Mouse (Mus musculus) stomach, embryonic 14.5 days (tissue): ENCODE measurements around the gene Lsm4. TPM values are rescaled to one million over a fixed set of nuclear protein-coding genes. Genes with fewer than 3 reads are reported as not detected.

ENCODE experiments used
- ATAC-seq: fragments of 200-750 bp; cut with Nextera tagmentation; 2 replicates; pipeline ENCODE4 v1.8.0; 2017; ENCODE audit warnings: low read depth, moderate TSS enrichment; ENCODE audit not compliant: insufficient number of reproducible peaks, insufficient read depth, low FRiP score
- H3K27ac ChIP-seq: fragments of 300-500 bp; sonication (generic); 2 replicates; pipeline ENCODE4 v1.5.1; 2014; ENCODE audit warnings: mild to moderate bottlenecking, low read length, moderate library complexity, mixed read lengths
- H3K27me3 ChIP-seq: fragments of 300-500 bp; sonication (generic); 2 replicates; pipeline ENCODE4 v1.6.1; 2014; ENCODE audit warnings: low read length, control low read depth, mixed read lengths; ENCODE audit not compliant: control insufficient read depth, insufficient read depth
- H3K36me3 ChIP-seq: fragments of 300-500 bp; sonication (generic); 2 replicates; pipeline ENCODE4 v1.6.1; 2014; ENCODE audit warnings: mild to moderate bottlenecking, control low read depth, low read length, moderate library complexity, mixed read lengths; ENCODE audit not compliant: control insufficient read depth, insufficient read depth
- H3K4me1 ChIP-seq: fragments of 300-500 bp; sonication (generic); 2 replicates; pipeline ENCODE4 v1.6.1; 2014; ENCODE audit warnings: low read length, control low read depth, mixed read lengths; ENCODE audit not compliant: control insufficient read depth, insufficient read depth
- H3K4me2 ChIP-seq: fragments of 300-500 bp; sonication (generic); replicated peaks from 2 replicates; pipeline ENCODE4 v1.6.1; 2014; ENCODE audit warnings: low read depth, low read length, control low read depth
- H3K4me3 ChIP-seq: fragments of 300-500 bp; sonication (generic); 2 replicates; pipeline ENCODE4 v1.5.1; 2014; ENCODE audit warnings: low read depth, low read length, control low read depth
- H3K9ac ChIP-seq: fragments of 300-500 bp; sonication (generic); replicated peaks from 2 replicates; pipeline ENCODE4 v1.6.1; 2014; ENCODE audit warnings: low read depth, mild to moderate bottlenecking, control low read depth, low read length, moderate library complexity, mixed read lengths
- H3K9me3 ChIP-seq: fragments of 300-500 bp; sonication (generic); 2 replicates; pipeline ENCODE4 v1.6.1; 2016; ENCODE audit warnings: low read depth, low read length, control low read depth; ENCODE audit not compliant: control insufficient read depth
- WGBS: fragments of 180-500 bp; shearing (Covaris S2); extraction: QIAGEN DNeasy Blood & Tissue Kit; methylation state at CpG from one replicate; pipeline ENCODE4 v1.1.7; 2014; 5-methylcytosine and 5-hydroxymethylcytosine counted together
- polyA plus RNA-seq: library from polyadenylated mRNA; unstranded; fragments of >200 nt; fragmentation: Nextera tagmentation; extraction: Ambion mirVana; gene quantifications from 2 replicates; pipeline ENCODE4 v1.2.1, GENCODE M21; 2014

Gene Lsm4
- polyA plus RNA-seq, 1 experiment from 2014 or later: 244 TPM

DNA sequence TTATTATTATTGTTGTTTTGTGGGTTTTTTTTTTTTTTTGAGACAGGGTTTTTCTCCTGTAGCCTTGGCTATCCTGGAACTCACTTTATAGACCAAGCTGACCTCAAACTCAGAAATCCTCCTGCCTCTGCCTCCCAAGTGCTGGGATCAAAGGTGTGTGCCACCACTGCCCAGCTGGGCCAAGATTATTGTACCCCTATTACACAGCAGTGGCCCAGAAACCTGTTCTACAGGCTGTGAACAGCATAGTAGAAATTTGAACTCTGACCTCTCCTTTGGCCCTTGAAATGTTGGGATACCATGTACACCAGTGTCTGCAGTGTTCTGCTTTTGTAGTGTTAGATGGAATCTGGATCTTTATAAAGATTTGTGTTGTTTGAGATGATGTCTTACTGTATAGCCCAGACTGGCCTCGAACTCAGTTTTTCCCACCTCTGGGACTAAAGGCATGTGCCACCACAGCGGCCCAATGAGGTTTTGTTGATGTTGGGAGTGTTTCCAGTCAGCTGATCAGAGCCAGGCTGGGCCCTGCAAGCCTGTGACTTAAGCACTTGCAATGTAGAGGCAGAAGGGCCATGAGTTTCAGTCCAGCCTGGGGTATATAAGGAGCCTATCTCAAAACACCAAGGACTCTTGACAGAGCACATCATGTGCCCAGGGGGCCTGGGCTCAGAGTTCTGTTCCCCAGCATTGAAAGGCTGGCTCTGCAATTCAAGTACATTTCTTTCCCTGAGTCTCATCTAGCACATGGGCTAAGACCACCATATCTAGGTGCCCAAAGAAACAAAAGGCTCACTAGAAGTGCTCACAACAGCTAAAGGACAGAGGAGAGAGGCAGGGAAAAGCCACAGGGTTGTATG lies 29.2 kb downstream of the Lsm4 start:
- Histone ChIP-seq H3K27ac (no peak overlapping the region), H3K4me1 (peaks cover 25% of the 10 kb centered on the region)
- 83% methylated on average over 2 of the region's 2 CpGs for WGBS

DNA sequence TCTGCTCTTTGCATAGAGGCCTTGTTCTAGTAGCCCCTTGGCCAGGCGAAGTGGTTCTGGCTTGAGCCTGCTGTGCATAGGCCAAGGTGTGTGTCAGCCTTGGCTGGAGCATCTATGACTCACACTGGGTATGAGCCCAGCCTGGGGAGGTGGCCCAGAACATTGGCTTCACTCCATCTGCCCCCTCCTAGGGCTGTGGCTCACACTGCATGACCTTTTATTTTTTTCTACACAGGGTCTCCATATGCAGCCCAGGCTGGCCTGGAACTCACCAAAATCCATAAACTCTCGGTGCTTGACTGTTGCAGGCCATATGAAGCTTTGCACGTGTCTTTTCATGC lies 29.8 kb downstream of the Lsm4 start:
- no peak overlapping the region for H3K9ac ChIP-seq
- H3K4me3 ChIP-seq: no peak overlapping the region
- H3K4me2 ChIP-seq: no peak overlapping the region
- 76% methylated on average over 3 of the region's 3 CpGs for WGBS
- H3K27ac ChIP-seq: no peak overlapping the region
- H3K27me3 ChIP-seq: no peaks in the 10 kb centered on the region
- peaks cover 6% of the 10 kb centered on the region for H3K36me3 ChIP-seq
- no peak for ATAC-seq
- H3K4me1 ChIP-seq: peaks cover 19% of the 10 kb centered on the region
- H3K9me3 ChIP-seq: no peaks in the 10 kb centered on the region

More for the DNA sequence above, 29.2 kb downstream of the Lsm4 start:
- ATAC-seq: no peak
- H3K36me3 ChIP-seq: peaks cover 6% of the 10 kb centered on the region
- H3K9me3 ChIP-seq: no peaks in the 10 kb centered on the region
- no peak overlapping the region for H3K9ac ChIP-seq
- no peak overlapping the region; the same call in 1 of the 2 replicates for H3K4me3 ChIP-seq
- H3K4me2 ChIP-seq: peak overlapping the region; percentile 61; the same call in 1 of the 2 replicates
- no peaks in the 10 kb centered on the region for H3K27me3 ChIP-seq

DNA sequence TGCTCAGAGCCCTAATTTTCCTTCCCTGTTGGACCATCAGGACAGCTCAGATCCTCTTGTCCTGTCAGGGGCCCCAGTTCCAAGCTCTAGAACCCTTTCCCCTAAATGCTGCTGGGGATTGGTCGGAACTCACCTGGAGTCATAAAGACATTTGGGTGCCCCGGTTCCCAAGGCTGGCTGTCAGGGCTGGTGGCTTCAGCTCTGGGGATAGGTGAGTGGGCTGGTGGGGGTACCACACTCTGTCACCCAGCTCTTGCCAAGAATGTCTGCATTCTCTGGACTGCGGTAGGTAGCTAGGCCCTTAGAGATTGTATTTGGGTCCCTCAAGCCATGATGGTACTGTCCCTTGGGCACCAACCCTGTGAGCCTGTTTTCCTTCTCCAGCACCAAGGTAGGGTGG lies 30.2 kb downstream of the Lsm4 start, which contains the start of gene Iqcn:
Iqcn (plus strand) TSS at position 171 of the 400 bp plus-strand sequence.
- peaks cover 16% of the 10 kb centered on the region for H3K4me1 ChIP-seq
- no peak within 1 kb of the TSS for H3K9ac ChIP-seq
- no peaks in the 10 kb centered on the region for H3K9me3 ChIP-seq
- ATAC-seq: no peak
- no peak within 1 kb of the TSS for H3K4me3 ChIP-seq
- H3K4me2 ChIP-seq: peak within 1 kb of the TSS; percentile 61; the same call in 1 of the 2 replicates
- 93% methylated on average over 3 of the region's 3 CpGs for WGBS
- H3K27ac ChIP-seq: no peak within 1 kb of the TSS
- no peaks in the 10 kb centered on the region for H3K27me3 ChIP-seq
- H3K36me3 ChIP-seq: peaks cover 6% of the 10 kb centered on the region

DNA sequence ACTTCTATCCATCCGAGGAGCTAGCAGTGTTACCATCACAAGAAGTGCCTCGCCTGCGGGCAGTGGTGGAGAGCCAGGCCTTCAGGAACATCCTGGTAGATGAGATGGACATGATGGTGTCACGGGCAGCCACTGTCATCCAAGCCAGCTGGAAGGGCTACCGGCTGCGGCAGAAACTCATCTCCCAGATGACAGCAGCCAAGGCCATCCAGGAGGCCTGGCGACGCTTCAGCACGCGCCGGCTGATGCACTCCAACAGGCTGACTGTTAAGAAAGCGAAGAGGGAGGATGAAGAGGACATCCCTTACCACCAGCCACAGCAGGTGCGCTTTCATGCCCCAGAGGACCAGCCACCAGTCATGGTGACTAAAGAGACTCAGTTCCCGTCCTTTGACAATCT lies 35.2 kb downstream of the Lsm4 start:
- ATAC-seq: no peak

DNA sequence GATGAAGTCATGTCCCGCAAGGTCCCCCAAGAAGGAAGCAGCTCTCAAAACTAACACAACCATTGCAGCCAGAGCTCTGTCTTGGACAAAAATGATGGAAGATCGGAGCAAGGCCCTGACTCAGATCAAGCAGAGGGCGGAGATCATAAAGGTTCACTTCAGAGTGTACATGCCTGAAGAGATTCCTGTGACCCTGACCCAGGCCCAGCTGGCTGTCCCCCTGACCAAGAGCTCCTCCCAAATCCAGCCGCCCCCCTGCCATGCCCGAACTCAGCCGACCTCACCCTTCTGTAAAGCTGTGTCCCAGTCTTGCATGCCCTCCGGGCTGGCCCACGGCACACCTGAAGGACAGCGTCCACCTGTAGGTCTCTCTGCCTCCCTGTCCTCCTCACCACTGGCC lies 36.7 kb downstream of the Lsm4 start:
- H3K36me3 ChIP-seq: no peaks in the 10 kb centered on the region
- no peak overlapping the region for H3K4me2 ChIP-seq
- no peak overlapping the region for H3K9ac ChIP-seq
- no peak overlapping the region for H3K4me3 ChIP-seq
- no peaks in the 10 kb centered on the region for H3K27me3 ChIP-seq
- 87% methylated on average over 9 of the region's 9 CpGs for WGBS
- no peaks in the 10 kb centered on the region for H3K9me3 ChIP-seq
- no peak for ATAC-seq
- no peak overlapping the region for H3K27ac ChIP-seq
- no peaks in the 10 kb centered on the region for H3K4me1 ChIP-seq

More for the DNA sequence above, 35.2 kb downstream of the Lsm4 start:
- 89% methylated on average over 14 of the region's 14 CpGs for WGBS
- Histone ChIP-seq H3K4me1 (no peaks in the 10 kb centered on the region), H3K9ac (no peak overlapping the region), H3K4me2 (no peak overlapping the region), H3K9me3 (no peaks in the 10 kb centered on the region), H3K36me3 (peaks cover 6% of the 10 kb centered on the region; the same call in 1 of the 2 replicates), H3K27ac (no peak overlapping the region), H3K27me3 (no peaks in the 10 kb centered on the region), H3K4me3 (no peak overlapping the region)

DNA sequence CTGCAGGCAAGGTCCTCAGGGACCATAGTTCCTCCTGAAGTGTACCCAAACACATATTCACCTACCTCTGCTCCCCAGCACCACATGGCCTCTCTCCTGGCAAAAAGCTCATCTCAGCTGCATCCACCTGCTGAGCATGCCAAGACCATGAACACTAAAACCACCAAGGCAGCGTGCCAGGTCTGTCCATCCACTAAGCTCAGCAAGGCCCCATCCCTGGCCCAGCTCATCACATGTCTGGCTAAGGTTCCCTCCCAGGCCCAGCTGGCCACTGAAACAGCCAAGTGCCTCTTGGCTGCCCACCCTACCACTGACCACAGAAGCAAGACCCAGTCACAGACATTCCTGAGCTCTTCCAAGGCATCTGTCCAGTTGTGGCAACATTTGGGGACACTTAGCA lies 37.2 kb downstream of the Lsm4 start:
- no peak overlapping the region for H3K4me3 ChIP-seq
- 93% methylated on average over 1 of the region's 1 CpGs for WGBS
- no peaks in the 10 kb centered on the region for H3K9me3 ChIP-seq
- H3K27ac ChIP-seq: no peak overlapping the region
- H3K4me2 ChIP-seq: no peak overlapping the region
- H3K4me1 ChIP-seq: no peaks in the 10 kb centered on the region
- H3K36me3 ChIP-seq: no peaks in the 10 kb centered on the region
- no peaks in the 10 kb centered on the region for H3K27me3 ChIP-seq
- H3K9ac ChIP-seq: no peak overlapping the region
- ATAC-seq: no peak

DNA sequence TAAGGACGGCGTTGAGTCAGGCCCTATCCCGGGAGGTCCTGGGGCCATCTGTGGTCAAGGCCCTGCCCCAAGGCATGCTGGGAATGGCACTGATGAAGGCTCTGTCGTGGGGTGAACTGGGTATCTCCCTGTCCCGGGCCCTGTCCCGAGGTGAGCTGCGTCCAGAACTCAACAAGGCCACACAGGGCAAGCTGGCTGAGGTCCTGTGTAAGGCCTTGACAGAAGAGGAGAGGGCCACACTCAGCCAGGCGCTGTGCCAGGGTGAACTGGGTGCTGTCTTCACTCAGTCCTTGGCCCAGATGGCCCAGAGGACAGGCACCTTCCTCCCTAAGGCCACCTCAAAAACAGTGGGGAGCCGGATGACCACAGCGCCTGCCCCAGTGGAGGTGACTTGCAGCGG lies 38.0 kb downstream of the Lsm4 start:
- H3K36me3 ChIP-seq: no peaks in the 10 kb centered on the region
- no peak overlapping the region for H3K4me2 ChIP-seq
- no peaks in the 10 kb centered on the region for H3K27me3 ChIP-seq
- 83% methylated on average over 11 of the region's 11 CpGs for WGBS
- H3K4me3 ChIP-seq: no peak overlapping the region
- H3K9me3 ChIP-seq: no peaks in the 10 kb centered on the region
- H3K27ac ChIP-seq: no peak overlapping the region
- H3K4me1 ChIP-seq: no peaks in the 10 kb centered on the region
- H3K9ac ChIP-seq: no peak overlapping the region
- ATAC-seq: no peak

DNA sequence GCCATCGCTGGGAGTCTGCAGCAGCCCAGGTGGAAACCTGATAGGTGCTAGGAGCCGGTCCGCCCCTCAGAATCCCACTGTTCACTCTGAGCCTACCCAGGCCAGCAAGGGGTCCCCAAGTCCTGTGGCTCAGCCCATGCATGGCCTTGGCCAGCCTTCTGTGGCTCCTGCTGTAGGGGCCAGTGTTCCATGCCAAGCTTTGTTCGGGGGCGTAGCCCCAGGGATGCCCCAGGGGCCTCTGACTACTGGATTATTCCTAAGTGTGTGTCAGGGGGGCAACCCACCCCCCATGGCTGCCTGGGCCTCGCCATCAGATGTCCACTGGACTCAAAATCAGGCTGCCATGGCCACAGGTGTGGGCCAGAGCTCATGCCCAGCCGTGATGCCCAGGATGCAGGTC lies 40.9 kb downstream of the Lsm4 start:
- WGBS: 79% methylated on average over 7 of the region's 7 CpGs
- H3K4me2 ChIP-seq: no peak overlapping the region

More for the DNA sequence above, 40.9 kb downstream of the Lsm4 start:
- H3K9ac ChIP-seq: no peak overlapping the region
- H3K27me3 ChIP-seq: no peaks in the 10 kb centered on the region
- H3K9me3 ChIP-seq: no peaks in the 10 kb centered on the region
- no peaks in the 10 kb centered on the region for H3K4me1 ChIP-seq
- ATAC-seq: no peak
- H3K36me3 ChIP-seq: no peaks in the 10 kb centered on the region
- H3K4me3 ChIP-seq: no peak overlapping the region
- no peak overlapping the region for H3K27ac ChIP-seq
